Mouse (Mus musculus): Measurements from ENCODE around the gene Ankfy1. TPM values are rescaled to one million over a fixed set of nuclear protein-coding genes. Genes with fewer than 3 reads are reported as not detected.
"Not testable (repeated sequence)": the region's sequence is repeated elsewhere in the genome, so short reads cannot be mapped to it uniquely, and the experiment has no call there.

Ankfy1 gene
- polyA plus RNA-seq, 1 experiment from 2014 or later = 26.8 TPM

GRCm38 (mm10) chr11:72683402-72683801 lies 6.4 kb upstream of the Ankfy1 start:
- no peaks in the 10 kb centered on the region for H3K27me3 ChIP-seq (replicated peaks)
- 91% methylated on average over 2 of the region's 2 CpGs for WGBS
- H3K9me3 ChIP-seq = no peaks in the 10 kb centered on the region
- H3K36me3 ChIP-seq = peaks cover 8% of the 10 kb centered on the region; the same call in 1 of the 2 replicates
- H3K4me1 ChIP-seq = no peaks in the 10 kb centered on the region
- H3K4me3 ChIP-seq = no peak overlapping the region
- no peak for ATAC-seq (ENCODE audit: low FRiP score, low read depth)
- no peak overlapping the region for H3K9ac ChIP-seq
- no peak overlapping the region for H3K4me2 ChIP-seq (replicated peaks)
- H3K27ac ChIP-seq = no peak overlapping the region

GRCm38 (mm10) chr11:72686697-72687096 lies 3.1 kb upstream of the Ankfy1 start:
- no peak overlapping the region for H3K4me3 ChIP-seq
- no peaks in the 10 kb centered on the region for H3K27me3 ChIP-seq (replicated peaks)
- H3K4me2 ChIP-seq (replicated peaks) = no peak overlapping the region
- no peaks in the 10 kb centered on the region for H3K9me3 ChIP-seq
- H3K27ac ChIP-seq = no peak overlapping the region
- peaks cover 3% of the 10 kb centered on the region; the same call in 1 of the 2 replicates for H3K36me3 ChIP-seq
- no peak for ATAC-seq (ENCODE audit: low FRiP score, low read depth)
- H3K4me1 ChIP-seq = peaks cover 17% of the 10 kb centered on the region
- no peak overlapping the region for H3K9ac ChIP-seq

GRCm38 (mm10) chr11:72688242-72688641 lies 1.6 kb upstream of the Ankfy1 start:
- ATAC-seq (ENCODE audit: low FRiP score, low read depth) = no peak
- Histone ChIP-seq H3K27ac (no peak overlapping the region), H3K36me3 (peaks cover 3% of the 10 kb centered on the region; the same call in 1 of the 2 replicates), H3K27me3 (replicated peaks) (no peaks in the 10 kb centered on the region), H3K4me3 (no peak overlapping the region), H3K9ac (no peak overlapping the region), H3K4me2 (replicated peaks) (no peak overlapping the region), H3K9me3 (no peaks in the 10 kb centered on the region), H3K4me1 (peaks cover 18% of the 10 kb centered on the region)
- 15% methylated on average over 5 of the region's 5 CpGs for WGBS

- Histone ChIP-seq H3K4me2 (replicated peaks) (peak overlapping the region; percentile 85), H3K4me3 (peak overlapping the region; percentile 80; the same call in 1 of the 2 replicates), H3K27ac (no peak overlapping the region), H3K27me3 (replicated peaks) (no peaks in the 10 kb centered on the region), H3K9ac (no peak overlapping the region), H3K36me3 (no peaks in the 10 kb centered on the region), H3K4me1 (peaks cover 18% of the 10 kb centered on the region), H3K9me3 (no peaks in the 10 kb centered on the region)
- ATAC-seq (ENCODE audit: low FRiP score, low read depth) = no peak
- 73% methylated on average over 3 of the region's 3 CpGs for WGBS
These were observed 691 bp upstream of the Ankfy1 start for GRCm38 (mm10) chr11:72689115-72689514.

- Histone ChIP-seq H3K9me3 (no peaks in the 10 kb centered on the region), H3K9ac (no peak overlapping the region), H3K27ac (no peak overlapping the region), H3K4me1 (peaks cover 18% of the 10 kb centered on the region), H3K36me3 (peaks cover 2% of the 10 kb centered on the region; the same call in 1 of the 2 replicates), H3K27me3 (replicated peaks) (no peaks in the 10 kb centered on the region), H3K4me2 (replicated peaks) (no peak overlapping the region), H3K4me3 (no peak overlapping the region)
- no peak for ATAC-seq (ENCODE audit: low FRiP score, low read depth)
- 88% methylated on average over 4 of the region's 4 CpGs for WGBS
These were observed 2.5 kb downstream of the Ankfy1 start for GRCm38 (mm10) chr11:72692353-72692752.

GRCm38 (mm10) chr11:72695025-72695424 lies 5.2 kb downstream of the Ankfy1 start:
- H3K9me3 ChIP-seq = no peaks in the 10 kb centered on the region
- no peak for ATAC-seq (ENCODE audit: low FRiP score, low read depth)
- H3K9ac ChIP-seq = no peak overlapping the region
- 93% methylated on average over 3 of the region's 3 CpGs for WGBS
- no peak overlapping the region for H3K27ac ChIP-seq
- peaks cover 14% of the 10 kb centered on the region for H3K4me1 ChIP-seq
- no peaks in the 10 kb centered on the region for H3K27me3 ChIP-seq (replicated peaks)
- no peak overlapping the region for H3K4me2 ChIP-seq (replicated peaks)
- peaks cover 6% of the 10 kb centered on the region; the same call in 1 of the 2 replicates for H3K36me3 ChIP-seq
- H3K4me3 ChIP-seq = no peak overlapping the region

- no peak overlapping the region for H3K4me3 ChIP-seq
- peaks cover 2% of the 10 kb centered on the region for H3K4me1 ChIP-seq
- no peak overlapping the region for H3K9ac ChIP-seq
- no peaks in the 10 kb centered on the region for H3K9me3 ChIP-seq
- H3K27ac ChIP-seq = no peak overlapping the region
- no peaks in the 10 kb centered on the region for H3K27me3 ChIP-seq (replicated peaks)
- WGBS = 97% methylated on average over 2 of the region's 2 CpGs
- no peak overlapping the region for H3K4me2 ChIP-seq (replicated peaks)
- no peak for ATAC-seq (ENCODE audit: low FRiP score, low read depth)
- peaks cover 6% of the 10 kb centered on the region; the same call in 1 of the 2 replicates for H3K36me3 ChIP-seq
These were observed 6.7 kb downstream of the Ankfy1 start for GRCm38 (mm10) chr11:72696368-72696971.

GRCm38 (mm10) chr11:72697323-72697722 lies 7.5 kb downstream of the Ankfy1 start:
- H3K36me3 ChIP-seq = peaks cover 6% of the 10 kb centered on the region; the same call in 1 of the 2 replicates
- no peaks in the 10 kb centered on the region for H3K27me3 ChIP-seq (replicated peaks)
- no peaks in the 10 kb centered on the region for H3K9me3 ChIP-seq
- H3K27ac ChIP-seq = no peak overlapping the region
- H3K4me1 ChIP-seq = no peaks in the 10 kb centered on the region
- H3K4me3 ChIP-seq = no peak overlapping the region
- no peak overlapping the region for H3K4me2 ChIP-seq (replicated peaks)
- no peak overlapping the region for H3K9ac ChIP-seq
- no peak for ATAC-seq (ENCODE audit: low FRiP score, low read depth)

- H3K9ac ChIP-seq; H3K9me3 ChIP-seq; H3K4me2 ChIP-seq (replicated peaks); H3K27ac ChIP-seq; H3K27me3 ChIP-seq (replicated peaks); ATAC-seq (ENCODE audit: low FRiP score, low read depth); H3K4me3 ChIP-seq; H3K4me1 ChIP-seq; H3K36me3 ChIP-seq: not testable (repeated sequence)
- 94% methylated on average over 2 of the region's 2 CpGs for WGBS
These were observed 15.3 kb downstream of the Ankfy1 start for GRCm38 (mm10) chr11:72705111-72705510.

- Histone ChIP-seq H3K4me2 (replicated peaks) (no peak overlapping the region), H3K27me3 (replicated peaks) (no peaks in the 10 kb centered on the region), H3K4me1 (no peaks in the 10 kb centered on the region), H3K9me3 (no peaks in the 10 kb centered on the region), H3K9ac (no peak overlapping the region), H3K36me3 (peaks cover 19% of the 10 kb centered on the region), H3K27ac (no peak overlapping the region), H3K4me3 (no peak overlapping the region)
- ATAC-seq (ENCODE audit: low FRiP score, low read depth) = no peak
- WGBS = 96% methylated on average over 5 of the region's 5 CpGs
These were observed 22.9 kb downstream of the Ankfy1 start for GRCm38 (mm10) chr11:72712721-72713120.

- Histone ChIP-seq H3K36me3 (peaks cover 12% of the 10 kb centered on the region), H3K4me3 (no peak overlapping the region), H3K9me3 (no peaks in the 10 kb centered on the region), H3K27ac (no peak overlapping the region), H3K9ac (no peak overlapping the region), H3K4me2 (replicated peaks) (no peak overlapping the region), H3K27me3 (replicated peaks) (no peaks in the 10 kb centered on the region), H3K4me1 (no peaks in the 10 kb centered on the region)
- ATAC-seq (ENCODE audit: low FRiP score, low read depth) = no peak
- 96% methylated on average over 3 of the region's 3 CpGs for WGBS
These were observed 28.4 kb downstream of the Ankfy1 start for GRCm38 (mm10) chr11:72718161-72718560.

- no peaks in the 10 kb centered on the region for H3K27me3 ChIP-seq (replicated peaks)
- H3K36me3 ChIP-seq = peaks cover 7% of the 10 kb centered on the region; the same call in 1 of the 2 replicates
- no peaks in the 10 kb centered on the region for H3K4me1 ChIP-seq
- H3K9ac ChIP-seq = no peak overlapping the region
- ATAC-seq (ENCODE audit: low FRiP score, low read depth) = no peak
- no peak overlapping the region for H3K4me3 ChIP-seq
- H3K9me3 ChIP-seq = no peaks in the 10 kb centered on the region
- WGBS = 59% methylated on average over 2 of the region's 2 CpGs
- no peak overlapping the region for H3K27ac ChIP-seq
- no peak overlapping the region for H3K4me2 ChIP-seq (replicated peaks)
These were observed 33.4 kb downstream of the Ankfy1 start for GRCm38 (mm10) chr11:72723165-72723564.

GRCm38 (mm10) chr11:72723871-72724270 lies 34.1 kb downstream of the Ankfy1 start:
- no peaks in the 10 kb centered on the region for H3K27me3 ChIP-seq (replicated peaks)
- H3K27ac ChIP-seq = no peak overlapping the region
- no peaks in the 10 kb centered on the region for H3K4me1 ChIP-seq
- no peak overlapping the region for H3K9ac ChIP-seq
- no peak for ATAC-seq (ENCODE audit: low FRiP score, low read depth)
- H3K9me3 ChIP-seq = no peaks in the 10 kb centered on the region
- no peak overlapping the region for H3K4me3 ChIP-seq
- no peak overlapping the region for H3K4me2 ChIP-seq (replicated peaks)
- peaks cover 7% of the 10 kb centered on the region; the same call in 1 of the 2 replicates for H3K36me3 ChIP-seq
